Mouse (Mus musculus) heart, embryonic 11.5 days (tissue): ENCODE data around the gene Fbf1. TPM values are rescaled to one million over a fixed set of nuclear protein-coding genes. Genes with fewer than 3 reads are reported as not detected.

Experiments
- ATAC-seq: fragments of 200-750 bp; cut with Nextera tagmentation; replicated peaks from 2 replicates; pipeline ENCODE4 v1.8.0; 2017; ENCODE audit warnings: moderate library complexity; ENCODE audit not compliant: insufficient number of reproducible peaks, low FRiP score, low TSS enrichment
- H3K27ac ChIP-seq: fragments of 300-500 bp; sonication (generic); 2 replicates; pipeline ENCODE4 v1.5.1; 2014; ENCODE audit warnings: mild to moderate bottlenecking, low read depth, low read length
- H3K27me3 ChIP-seq: fragments of 300-500 bp; sonication (generic); 2 replicates; pipeline ENCODE4 v1.6.1; 2014; ENCODE audit warnings: mild to moderate bottlenecking, low read length, mixed read lengths; ENCODE audit not compliant: control insufficient read depth, insufficient read depth
- H3K36me3 ChIP-seq: fragments of 300-500 bp; sonication (generic); 2 replicates; pipeline ENCODE4 v1.6.1; 2014; ENCODE audit warnings: mild to moderate bottlenecking, low read length, moderate library complexity, mixed read lengths; ENCODE audit not compliant: control insufficient read depth, insufficient read depth
- H3K4me1 ChIP-seq: fragments of 300-500 bp; sonication (generic); 2 replicates; pipeline ENCODE4 v1.6.1; 2014; ENCODE audit warnings: low read length; ENCODE audit not compliant: control insufficient read depth, insufficient read depth
- H3K4me2 ChIP-seq: fragments of 300-500 bp; sonication (generic); 2 replicates; pipeline ENCODE4 v1.6.1; 2014; ENCODE audit warnings: mild to moderate bottlenecking, moderate library complexity
- H3K4me3 ChIP-seq: fragments of 300-500 bp; sonication (generic); 2 replicates; pipeline ENCODE4 v1.5.1; 2014; ENCODE audit warnings: low read depth, low read length
- H3K9ac ChIP-seq: fragments of 300-500 bp; sonication (generic); 2 replicates; pipeline ENCODE4 v1.6.1; 2014; ENCODE audit warnings: mild to moderate bottlenecking, low read depth, low read length, moderate library complexity
- H3K9me3 ChIP-seq: fragments of 300-500 bp; sonication (generic); replicated peaks from 2 replicates; pipeline ENCODE4 v1.6.1; 2016; ENCODE audit warnings: low read length; ENCODE audit not compliant: control insufficient read depth
- WGBS: fragments of 180-500 bp; shearing (Covaris S2); extraction: QIAGEN DNeasy Blood & Tissue Kit; methylation state at CpG from one replicate; pipeline ENCODE4 v1.1.7; 2014; ENCODE audit not compliant: insufficient replicate concordance; 5-methylcytosine and 5-hydroxymethylcytosine counted together
- polyA plus RNA-seq: library from polyadenylated mRNA; unstranded; fragments of >200 nt; fragmentation: Nextera tagmentation; extraction: Ambion mirVana; gene quantifications from 2 replicates; pipeline ENCODE4 v1.2.1, GENCODE M21; 2014

Fbf1 gene
- polyA plus RNA-seq, 1 experiment from 2014 or later, result 20.3 TPM

GRCm38 (mm10) chr11:116195252-116195651, 27.3 kb upstream of the Fbf1 start:
- no peak overlapping the region for H3K9ac ChIP-seq
- H3K4me1 ChIP-seq, result peaks cover 8% of the 10 kb centered on the region
- H3K9me3 ChIP-seq, result no peaks in the 10 kb centered on the region
- WGBS, result 55% methylated on average over 5 of the region's 5 CpGs
- peak overlapping the region; percentile 27 for H3K4me2 ChIP-seq
- no peak for ATAC-seq
- peaks cover 5% of the 10 kb centered on the region; the same call in 1 of the 2 replicates for H3K36me3 ChIP-seq
- 0 out of 2 replicates have a peak overlapping the region, but pooled peaks have one; percentile 10 for H3K27ac ChIP-seq
- no peak overlapping the region for H3K4me3 ChIP-seq
- no peaks in the 10 kb centered on the region for H3K27me3 ChIP-seq

DNA sequence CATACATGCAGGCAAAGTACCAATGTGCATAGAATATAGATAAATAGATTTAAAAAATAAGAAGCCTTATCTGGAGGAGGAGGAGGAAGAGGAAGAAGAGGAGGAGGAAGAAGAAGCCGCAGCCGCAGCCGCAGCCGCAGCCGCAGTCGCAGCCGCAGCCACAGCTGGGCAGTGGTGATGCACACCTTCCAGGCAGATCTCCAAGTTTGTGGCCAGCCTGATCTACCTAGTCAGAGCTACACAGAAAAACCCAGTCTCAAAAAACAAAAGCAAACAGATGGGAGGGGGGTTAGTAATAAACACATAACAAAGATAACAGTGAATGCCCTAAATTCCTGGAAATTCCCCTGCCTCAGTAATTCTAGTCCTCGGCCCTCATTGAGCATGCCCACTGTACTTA, 26.7 kb upstream of the Fbf1 start:
- no peak overlapping the region for H3K4me3 ChIP-seq
- no peak overlapping the region for H3K9ac ChIP-seq
- H3K27me3 ChIP-seq, result no peaks in the 10 kb centered on the region
- no peaks in the 10 kb centered on the region for H3K9me3 ChIP-seq
- no peak overlapping the region for H3K4me2 ChIP-seq
- 93% methylated on average over 8 of the region's 8 CpGs for WGBS
- peaks cover 5% of the 10 kb centered on the region; the same call in 1 of the 2 replicates for H3K36me3 ChIP-seq
- H3K4me1 ChIP-seq, result peaks cover 7% of the 10 kb centered on the region
- no peak overlapping the region for H3K27ac ChIP-seq
- ATAC-seq, result no peak

- no peak overlapping the region for H3K27ac ChIP-seq
- no peak overlapping the region for H3K4me2 ChIP-seq
- no peaks in the 10 kb centered on the region for H3K27me3 ChIP-seq
- H3K9me3 ChIP-seq, result no peaks in the 10 kb centered on the region
- H3K9ac ChIP-seq, result no peak overlapping the region
- H3K36me3 ChIP-seq, result peaks cover 12% of the 10 kb centered on the region
- WGBS, result 48% methylated on average over 11 of the region's 11 CpGs
- no peak for ATAC-seq
- peaks cover 5% of the 10 kb centered on the region for H3K4me1 ChIP-seq
- no peak overlapping the region for H3K4me3 ChIP-seq
These were observed 19.4 kb upstream of the Fbf1 start for GRCm38 (mm10) chr11:116187226-116187930.

DNA sequence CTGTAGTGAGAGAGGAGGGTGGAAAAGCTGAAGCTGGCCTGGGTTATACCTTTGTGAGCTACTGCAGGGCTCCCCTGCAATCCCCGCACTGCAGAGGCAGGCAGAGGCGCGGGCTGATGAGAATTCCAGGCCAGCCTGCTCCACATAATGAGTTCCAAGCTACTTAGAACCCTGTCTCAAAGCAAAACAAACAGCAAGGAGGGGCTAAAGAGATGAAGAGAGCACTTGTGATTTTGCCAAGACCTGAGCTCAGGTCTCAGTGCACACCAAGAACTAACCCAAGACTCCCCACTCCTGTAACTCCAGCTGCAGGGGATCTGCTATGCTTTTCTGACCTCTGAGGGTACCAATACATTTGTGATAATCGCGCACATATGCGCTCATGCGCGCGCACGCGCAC, 18.4 kb upstream of the Fbf1 start:
- no peak overlapping the region for H3K27ac ChIP-seq
- peaks cover 15% of the 10 kb centered on the region for H3K36me3 ChIP-seq
- WGBS, result 89% methylated on average over 11 of the region's 11 CpGs

DNA sequence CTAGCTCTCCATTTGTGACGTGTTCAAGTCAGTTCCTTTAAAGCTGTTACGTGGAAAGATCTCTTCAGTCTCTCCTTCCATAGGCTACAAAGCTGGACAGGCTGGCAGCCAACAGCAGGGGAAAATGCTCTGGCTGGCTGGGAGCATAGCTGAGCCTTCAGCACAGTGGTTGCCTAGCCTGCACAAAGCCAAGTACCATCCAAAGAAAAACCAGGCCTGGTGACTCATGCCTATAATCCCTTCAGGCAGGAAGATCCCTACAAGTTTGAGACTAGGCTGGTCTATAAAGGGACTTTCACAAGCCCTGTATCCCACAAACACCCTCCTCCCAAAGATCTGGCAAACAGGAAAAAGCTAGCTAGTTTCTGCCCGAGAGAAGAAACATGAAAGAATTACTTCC, 17.9 kb upstream of the Fbf1 start:
- H3K27ac ChIP-seq, result no peak overlapping the region
- no peak overlapping the region for H3K4me2 ChIP-seq
- WGBS, result 81% methylated on average over 3 of the region's 3 CpGs
- peaks cover 15% of the 10 kb centered on the region for H3K36me3 ChIP-seq
- no peaks in the 10 kb centered on the region for H3K27me3 ChIP-seq
- H3K4me3 ChIP-seq, result no peak overlapping the region
- H3K4me1 ChIP-seq, result peaks cover 5% of the 10 kb centered on the region
- no peaks in the 10 kb centered on the region for H3K9me3 ChIP-seq
- H3K9ac ChIP-seq, result no peak overlapping the region
- no peak for ATAC-seq

More for the DNA sequence above, 18.4 kb upstream of the Fbf1 start:
- Histone ChIP-seq H3K4me3 (no peak overlapping the region), H3K27me3 (no peaks in the 10 kb centered on the region), H3K9me3 (no peaks in the 10 kb centered on the region), H3K9ac (no peak overlapping the region), H3K4me1 (peaks cover 5% of the 10 kb centered on the region), H3K4me2 (no peak overlapping the region)
- ATAC-seq, result no peak

DNA sequence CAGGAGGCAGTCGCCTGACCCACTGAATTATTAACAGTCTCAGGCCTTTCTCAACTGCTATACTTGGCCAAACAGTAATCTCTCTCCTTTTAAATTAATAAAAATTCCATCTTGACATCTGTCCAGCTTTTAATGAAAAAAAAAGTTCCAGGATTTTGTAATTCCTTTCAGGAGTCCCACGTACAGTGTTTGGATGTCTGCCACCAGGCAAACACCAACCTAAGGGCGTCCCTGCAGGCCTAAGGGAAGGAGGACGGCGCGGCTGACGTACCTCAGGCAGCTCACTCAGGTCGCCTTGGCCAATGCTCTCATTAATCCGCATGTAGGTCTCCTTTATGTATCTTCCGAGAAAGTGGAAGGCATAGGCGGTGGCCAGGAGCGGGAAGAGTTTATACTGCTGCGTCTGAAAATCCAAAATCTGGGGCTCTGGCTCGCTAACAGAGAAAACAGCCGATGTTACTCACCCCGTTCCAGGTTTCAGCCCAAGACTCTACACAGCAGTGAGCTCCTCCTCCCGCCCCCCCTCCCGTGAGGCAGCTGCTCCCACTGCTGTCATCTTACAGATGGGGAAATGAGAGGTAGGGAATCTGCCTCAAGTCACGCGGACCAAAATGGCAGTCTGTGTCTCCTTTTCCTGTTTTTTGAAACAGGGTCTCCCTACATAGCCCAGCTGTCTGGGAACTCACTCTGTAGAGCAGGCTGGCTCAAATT, 10.6 kb upstream of the Fbf1 start:
- no peaks in the 10 kb centered on the region for H3K4me1 ChIP-seq
- no peak overlapping the region for H3K27ac ChIP-seq
- no peak overlapping the region for H3K4me2 ChIP-seq
- 89% methylated on average over 20 of the region's 20 CpGs for WGBS
- no peak overlapping the region for H3K4me3 ChIP-seq
- no peaks in the 10 kb centered on the region for H3K27me3 ChIP-seq
- H3K36me3 ChIP-seq, result peaks cover 34% of the 10 kb centered on the region
- ATAC-seq, result no peak
- H3K9ac ChIP-seq, result no peak overlapping the region
- no peaks in the 10 kb centered on the region for H3K9me3 ChIP-seq

DNA sequence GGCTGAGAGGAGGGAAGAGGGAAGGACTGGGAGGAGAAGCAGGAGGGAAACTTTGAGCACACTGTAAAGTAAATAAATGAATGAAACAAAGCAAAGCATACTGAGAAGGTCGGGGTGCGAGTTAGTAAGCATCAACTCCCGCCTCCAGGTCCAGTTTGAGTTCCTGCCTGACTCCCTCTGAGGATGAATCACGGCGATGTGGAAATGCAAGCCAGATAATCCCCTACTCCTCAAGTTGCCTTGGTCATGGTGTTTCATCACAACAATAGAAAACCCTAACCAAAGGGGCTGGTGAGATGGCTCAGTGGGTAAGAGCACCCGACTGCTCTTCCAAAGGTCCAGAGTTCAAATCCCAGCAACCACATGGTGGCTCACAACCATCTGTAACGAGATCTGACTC, 8.0 kb upstream of the Fbf1 start:
- Histone ChIP-seq H3K9ac (no peak overlapping the region), H3K36me3 (peaks cover 38% of the 10 kb centered on the region), H3K27me3 (no peaks in the 10 kb centered on the region), H3K4me2 (no peak overlapping the region), H3K4me1 (no peaks in the 10 kb centered on the region), H3K27ac (no peak overlapping the region), H3K9me3 (no peaks in the 10 kb centered on the region), H3K4me3 (no peak overlapping the region)
- WGBS, result 88% methylated on average over 7 of the region's 7 CpGs
- ATAC-seq, result no peak

GRCm38 (mm10) chr11:116174775-116175448, 6.9 kb upstream of the Fbf1 start:
- Histone ChIP-seq H3K4me2 (no peak overlapping the region), H3K9me3 (no peaks in the 10 kb centered on the region), H3K36me3 (peaks cover 33% of the 10 kb centered on the region), H3K27ac (no peak overlapping the region), H3K4me1 (no peaks in the 10 kb centered on the region), H3K27me3 (no peaks in the 10 kb centered on the region), H3K4me3 (no peak overlapping the region), H3K9ac (no peak overlapping the region)
- no peak for ATAC-seq
- WGBS, result 88% methylated on average over 22 of the region's 22 CpGs
